Mouse (Mus musculus) liver, embryonic 14.5 days (tissue): ENCODE results near the gene Llgl2. TPM values are rescaled to one million over a fixed set of nuclear protein-coding genes. Genes with fewer than 3 reads are reported as not detected.

Source experiments
- ATAC-seq: fragments of 200-750 bp; cut with Nextera tagmentation; 2 replicates; pipeline ENCODE4 v1.8.0; 2017; ENCODE audit warnings: moderate number of reproducible peaks, mild to moderate bottlenecking, moderate library complexity; ENCODE audit not compliant: insufficient read depth
- DNase-seq, 3 experiments: peaks; one replicate each; pipeline ENCODE4 v3.0.0-alpha.2; 2012 to 2013; ENCODE audit warnings: low read depth in 3 of 3, low spot score in 3 of 3
- H3K27ac ChIP-seq: fragments of 300-500 bp; sonication (generic); 2 replicates; pipeline ENCODE4 v1.5.1; 2014; ENCODE audit warnings: moderate library complexity, mild to moderate bottlenecking, control low read depth, inconsistent platforms
- H3K27me3 ChIP-seq: fragments of 300-500 bp; sonication (generic); 2 replicates; pipeline ENCODE4 v1.6.1; 2014; ENCODE audit warnings: mild to moderate bottlenecking, low read length, moderate library complexity; ENCODE audit not compliant: control insufficient read depth, insufficient read depth
- H3K36me3 ChIP-seq: fragments of 300-500 bp; sonication (generic); replicated peaks from 2 replicates; pipeline ENCODE4 v1.6.1; 2014; ENCODE audit warnings: low read depth; ENCODE audit not compliant: control insufficient read depth, insufficient read depth
- H3K4me1 ChIP-seq, 2 experiments: fragments of 200-500 bp in 1 of 2; fragments of 300-500 bp in 1 of 2; sonication (generic) in 1 of 2; replicated peaks; 2 replicates each; pipeline ENCODE4 v1.6.1; 2012 to 2014; ENCODE audit warnings: antibody characterized with exemption in 1 of 2, inconsistent platforms in 1 of 2, low read length in 1 of 2; ENCODE audit not compliant: control insufficient read depth in 2 of 2, insufficient read depth in 2 of 2
- H3K4me2 ChIP-seq: fragments of 300-500 bp; sonication (generic); 2 replicates; pipeline ENCODE4 v1.6.1; 2014; ENCODE audit warnings: low read depth, mild to moderate bottlenecking, control low read depth, moderate library complexity
- H3K4me3 ChIP-seq, 2 experiments: fragments of 200-500 bp in 1 of 2; fragments of 300-500 bp in 1 of 2; sonication (generic) in 1 of 2; 2 replicates each; pipeline ENCODE4 v1.5.1; 2012 to 2014; ENCODE audit warnings: low read depth in 2 of 2, low read length in 2 of 2, mild to moderate bottlenecking in 2 of 2, control low read depth in 1 of 2, inconsistent platforms in 1 of 2, moderate library complexity in 1 of 2; ENCODE audit not compliant: insufficient read depth in 1 of 2
- H3K9ac ChIP-seq: fragments of 300-500 bp; sonication (generic); replicated peaks from 2 replicates; pipeline ENCODE4 v1.6.1; 2014; ENCODE audit warnings: mild to moderate bottlenecking, control low read depth, moderate library complexity
- H3K9me3 ChIP-seq: fragments of 300-500 bp; sonication (generic); 2 replicates; pipeline ENCODE4 v1.6.1; 2016; ENCODE audit warnings: low read length, mixed read lengths; ENCODE audit not compliant: control insufficient read depth
- CTCF ChIP-seq: IDR thresholded peaks from 2 replicates; pipeline ENCODE4 v1.5.1; 2016; ENCODE audit warnings: antibody characterized with exemption, low read depth, control low read depth
- EP300 ChIP-seq: IDR thresholded peaks from 2 replicates; pipeline ENCODE4 v1.6.1; 2016; ENCODE audit warnings: antibody characterized with exemption, low read depth
- WGBS: fragments of 180-500 bp; shearing (Covaris S2); extraction: QIAGEN DNeasy Blood & Tissue Kit; methylation state at CpG from one replicate; pipeline ENCODE4 v1.1.7; 2014; ENCODE audit not compliant: insufficient replicate concordance; 5-methylcytosine and 5-hydroxymethylcytosine counted together
- polyA plus RNA-seq, 2 experiments: library from polyadenylated mRNA; depleted of rRNA in 1 of 2; stranded (reverse) in 1 of 2; unstranded in 1 of 2; fragments of >200 nt; fragmentation: Nextera tagmentation in 1 of 2; extraction: Ambion mirVana in 1 of 2; gene quantifications; 2 replicates each; pipeline versions ENCODE4 v1.2.1 to v1.2.3; 2012 to 2014

Gene Llgl2
- polyA plus RNA-seq, 2 experiments: 7.5 to 10.5 TPM

GRCm38 (mm10) chr11:115777487-115778335 lies 46.1 kb upstream of the Llgl2 start:
- Histone ChIP-seq H3K4me1 (peaks cover 29 to 35% of the 10 kb centered on the region in 2 experiments), H3K27me3 (no peaks in the 10 kb centered on the region), H3K4me2 (no peak overlapping the region), H3K9me3 (no peaks in the 10 kb centered on the region), H3K9ac (no peak overlapping the region; the same call in 1 of the 2 replicates), H3K27ac (peak overlapping the region; percentile 91), H3K4me3 (no peak overlapping the region), H3K36me3 (no peaks in the 10 kb centered on the region)
- WGBS: 86% methylated on average over 17 of the region's 17 CpGs
- ATAC-seq (no peak), DNase-seq (no peak)
- TF ChIP-seq CTCF (no peak), EP300 (no peak)

DNA sequence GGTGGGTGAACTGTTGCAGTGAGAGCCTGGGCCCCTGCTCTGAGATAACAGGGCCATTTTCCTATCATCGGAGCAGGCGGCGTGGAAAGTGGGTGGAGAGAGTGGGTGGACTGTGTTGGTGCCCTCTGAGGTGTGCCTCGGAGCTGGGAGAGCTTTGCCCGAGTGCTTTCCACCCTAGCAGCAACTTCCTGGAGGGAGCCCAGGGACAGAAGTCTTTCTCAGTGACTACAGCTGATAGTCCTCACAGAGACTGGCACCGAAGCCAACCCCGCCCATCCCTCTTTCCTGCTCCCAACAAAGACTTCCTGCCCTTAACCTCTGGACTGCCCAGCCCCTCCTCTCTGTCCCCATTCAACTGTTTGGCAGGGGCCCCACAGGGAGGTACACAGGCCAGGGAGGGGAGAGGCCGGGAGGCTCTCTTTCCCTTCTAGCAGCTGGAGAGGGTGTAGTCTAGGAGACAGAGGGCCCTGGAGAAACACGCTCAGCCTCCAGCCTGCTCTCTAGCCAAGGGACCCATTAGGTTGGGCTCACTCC lies 44.7 kb upstream of the Llgl2 start:
- peak overlapping the region; percentile 30 to 41 for H3K4me3 ChIP-seq
- H3K36me3 ChIP-seq: no peaks in the 10 kb centered on the region
- H3K9ac ChIP-seq: peak overlapping the region; percentile 69
- TF ChIP-seq EP300: peak; percentile 66
- TF ChIP-seq CTCF: peak; percentile 9; the same call in 1 of the 2 replicates
- peaks cover 29 to 35% of the 10 kb centered on the region in 2 experiments for H3K4me1 ChIP-seq
- under 1% methylated on average over 9 of the region's 9 CpGs for WGBS
- ATAC-seq (peak; percentile 94), DNase-seq (peak; percentile 70 to 73 (median 71))
- no peaks in the 10 kb centered on the region for H3K9me3 ChIP-seq
- H3K27ac ChIP-seq: peak overlapping the region; percentile 91
- no peaks in the 10 kb centered on the region for H3K27me3 ChIP-seq
- H3K4me2 ChIP-seq: peak overlapping the region; percentile 75

DNA sequence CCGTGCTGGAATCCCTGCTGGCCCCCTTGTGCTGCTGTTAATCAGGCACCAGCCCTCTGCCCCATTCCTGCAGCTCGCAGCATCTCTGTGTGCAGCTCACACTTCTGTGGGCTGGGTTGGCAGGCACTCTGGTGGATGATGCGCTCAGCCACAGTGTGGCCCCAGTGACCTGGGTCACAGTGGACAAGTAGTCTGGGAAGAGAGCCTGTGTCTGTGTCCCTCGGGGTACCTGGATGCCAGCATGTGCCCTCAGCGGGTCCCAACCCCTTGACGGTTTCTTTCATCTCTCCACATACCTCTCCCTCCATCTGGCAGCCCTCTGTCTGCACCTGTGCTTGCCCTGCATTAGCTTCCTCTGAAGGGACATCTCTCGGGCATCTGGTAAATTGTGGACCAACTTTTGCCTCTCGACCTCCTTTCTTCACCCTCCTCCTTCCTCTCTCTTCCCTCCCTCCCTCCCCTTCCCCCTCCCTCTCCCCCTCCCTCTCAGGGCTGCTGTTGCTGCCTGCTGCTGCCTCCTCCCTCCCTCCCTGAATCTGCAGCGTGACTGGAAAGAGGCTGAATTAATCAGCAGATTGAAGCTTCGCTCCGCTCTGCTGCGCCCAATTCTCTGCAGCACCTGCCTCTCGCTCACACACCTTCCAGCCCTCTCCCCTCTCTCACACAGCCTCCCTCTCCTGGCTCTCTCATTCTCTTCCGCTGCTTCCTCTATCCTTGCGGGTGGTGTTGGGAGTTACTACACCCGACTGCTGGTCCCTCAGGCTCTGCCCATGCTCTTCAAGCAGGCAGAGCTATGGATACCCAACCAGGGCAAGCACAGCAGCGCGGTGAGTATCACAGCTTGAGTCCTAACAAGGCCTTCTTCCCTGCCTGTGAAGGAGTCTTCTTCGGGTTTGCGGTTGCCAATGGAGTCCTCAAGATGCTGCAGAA lies 43.4 kb upstream of the Llgl2 start:
- no peaks in the 10 kb centered on the region for H3K27me3 ChIP-seq
- peak overlapping the region; percentile 91 for H3K27ac ChIP-seq
- no peak for ATAC-seq
- WGBS: 44% methylated on average over 20 of the region's 20 CpGs
- H3K9me3 ChIP-seq: no peaks in the 10 kb centered on the region
- H3K36me3 ChIP-seq: no peaks in the 10 kb centered on the region; the same call in 1 of the 2 replicates
- no peak for DNase-seq
- peak overlapping the region; percentile 69 for H3K9ac ChIP-seq
- H3K4me2 ChIP-seq: peak overlapping the region; percentile 75
- H3K4me1 ChIP-seq: peaks cover 29 to 35% of the 10 kb centered on the region in 2 experiments
- TF ChIP-seq EP300 (no peak), CTCF (no peak)
- H3K4me3 ChIP-seq: no peak overlapping the region; a peak in 1 of 4 replicates

DNA sequence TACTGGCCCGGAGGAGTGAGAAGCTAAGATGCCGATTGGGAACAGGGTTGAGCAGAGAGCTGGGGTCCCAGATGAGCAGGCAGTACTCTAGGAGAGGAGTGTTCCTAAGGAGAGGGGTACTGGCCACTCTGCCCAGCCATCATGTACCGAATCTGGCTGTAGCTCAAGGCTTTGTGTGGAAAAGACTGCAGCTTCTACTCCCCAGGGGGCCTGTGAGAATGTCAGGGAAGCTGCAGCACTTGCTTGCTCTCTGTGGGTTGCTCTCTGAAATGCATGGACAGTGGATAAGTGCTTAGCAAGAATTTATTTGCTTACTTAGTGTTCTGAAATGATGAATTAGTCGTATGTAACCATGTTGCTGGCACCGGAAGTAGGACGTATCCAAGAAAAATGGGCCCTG lies 37.4 kb upstream of the Llgl2 start:
- ATAC-seq (no peak), DNase-seq (no peak)
- H3K27me3 ChIP-seq: no peaks in the 10 kb centered on the region
- H3K27ac ChIP-seq: no peak overlapping the region
- H3K4me3 ChIP-seq: no peak overlapping the region
- H3K9me3 ChIP-seq: no peaks in the 10 kb centered on the region
- peaks cover 5% of the 10 kb centered on the region; the same call in 1 of the 2 replicates for H3K36me3 ChIP-seq
- H3K4me2 ChIP-seq: no peak overlapping the region
- WGBS: 79% methylated on average over 6 of the region's 6 CpGs
- no peak overlapping the region for H3K9ac ChIP-seq
- TF ChIP-seq CTCF: no peak
- no peak for TF ChIP-seq EP300
- H3K4me1 ChIP-seq: no peaks in the 10 kb centered on the region; a peak in 1 of 4 replicates
